Mouse (Mus musculus) heart, postnatal 14 days (tissue): ENCODE measurements around the gene Sar1a. TPM values are rescaled to one million over a fixed set of nuclear protein-coding genes. Genes with fewer than 3 reads are reported as not detected.
A peak's percentile ranks its signal among the peaks of the same experiment; 100 is the strongest.

Experiments used
- DNase-seq, 2 experiments: peaks; one replicate each; pipeline ENCODE4 v3.0.0; 2021 to 2022
- intact Hi-C: fragments of 180-260 bp; cut with DNase I; formaldehyde crosslinking; loops from one replicate; pipeline ENCODE4 v1.15.1; 2025
- long read RNA-seq, 2 experiments: library from polyadenylated mRNA; stranded (forward); transcript quantifications; one replicate each; pipeline ENCODE4 v2.0.0; 2021
- total RNA-seq, 2 experiments: library from RNA; stranded (reverse); gene quantifications; 2 replicates each; pipeline ENCODE4 v1.2.3; 2021

The Sar1a gene
- 100 to 1,000 TPM; 140 to 141 TPM for total RNA-seq
- long read RNA-seq, experiment 1, transcript Sar1a-201 (7 exons, 2,613 nt): major isoform, 234 of 321 reads
- long read RNA-seq, experiment 1, transcript Sar1a-205 (2 exons, 483 nt): minor isoform, 28 of 321 reads
- long read RNA-seq, experiment 1, partial matches to known transcripts: 3 of 321 reads
- long read RNA-seq, experiment 1, other reads (novel, unspliced or antisense): 49 of 321 reads
- long read RNA-seq, experiment 2, transcript Sar1a-201 (7 exons, 2,613 nt): major isoform, 224 of 258 reads
- long read RNA-seq, experiment 2, partial matches to known transcripts: 3 of 258 reads
- long read RNA-seq, experiment 2, other reads (novel, unspliced or antisense): 24 of 258 reads

- peak; percentile 99 to 100 for DNase-seq
- intact Hi-C loops: no loop called here
Measured at GRCm38 (mm10) chr10:61680015-61680913, at the start of gene Sar1a. Sar1a (plus strand) TSS chr10:61680299.

GRCm38 (mm10) chr10:61632445-61632844 lies 47.7 kb upstream of the Sar1a start:
- DNase-seq: no peak
- intact Hi-C loops: no loop called here

- DNase-seq: no peak
- intact Hi-C loops: no loop called here
Measured at GRCm38 (mm10) chr10:61637055-61637454, 43.0 kb upstream of the Sar1a start.

GRCm38 (mm10) chr10:61640363-61640762 lies 39.7 kb upstream of the Sar1a start:
- no peak for DNase-seq
- intact Hi-C loops: no loop called here

- intact Hi-C loops: no loop called here
- DNase-seq: no peak
Measured at GRCm38 (mm10) chr10:61646557-61646956, 33.5 kb upstream of the Sar1a start.

GRCm38 (mm10) chr10:61647790-61648736 lies 32.0 kb upstream of the Sar1a start, which contains the start of gene Ppa1:
Ppa1 (plus strand) TSS chr10:61648552.
- DNase-seq: peak; percentile 88 to 90
- intact Hi-C loops: no loop called here

- no peak for DNase-seq
- intact Hi-C loops: no loop called here
Measured at GRCm38 (mm10) chr10:61648737-61649645, 31.1 kb upstream of the Sar1a start.

GRCm38 (mm10) chr10:61654105-61654504 lies 26.0 kb upstream of the Sar1a start:
- intact Hi-C loops: loop anchor here (10.0 kb wide), 1 partner anchor 309 kb away; no protein-coding TSS in a partner anchor
- DNase-seq: no peak

GRCm38 (mm10) chr10:61654691-61655090 lies 25.4 kb upstream of the Sar1a start:
- no peak for DNase-seq
- intact Hi-C loops: loop anchor here (5.0 to 10.0 kb wide), 2 partner anchors 310 to 452 kb away; no protein-coding TSS in a partner anchor

GRCm38 (mm10) chr10:61655188-61655587 lies 24.9 kb upstream of the Sar1a start:
- intact Hi-C loops: loop anchor here (5.0 to 10.0 kb wide), 2 partner anchors 310 to 453 kb away; no protein-coding TSS in a partner anchor
- DNase-seq: no peak

GRCm38 (mm10) chr10:61656928-61657882 lies 22.9 kb upstream of the Sar1a start:
- intact Hi-C loops: loop anchor here (5.0 to 10.0 kb wide), 2 partner anchors 312 to 455 kb away; no protein-coding TSS in a partner anchor
- no peak for DNase-seq

- DNase-seq: peak; percentile 24 to 65
- intact Hi-C loops: loop anchor here (1.0 to 10.0 kb wide), 5 partner anchors 51 to 456 kb away; no protein-coding TSS in a partner anchor
Measured at GRCm38 (mm10) chr10:61657985-61658384, 22.1 kb upstream of the Sar1a start.

GRCm38 (mm10) chr10:61661887-61662286 lies 18.2 kb upstream of the Sar1a start:
- DNase-seq: no peak
- intact Hi-C loops: loop anchor here (2.0 kb wide), 1 partner anchor 195 kb away; no protein-coding TSS in a partner anchor

GRCm38 (mm10) chr10:61662391-61662988 lies 17.6 kb upstream of the Sar1a start:
- DNase-seq: no peak
- intact Hi-C loops: no loop called here

GRCm38 (mm10) chr10:61665111-61665510 lies 15.0 kb upstream of the Sar1a start:
- intact Hi-C loops: no loop called here
- no peak for DNase-seq

- no peak for DNase-seq
- intact Hi-C loops: no loop called here
Measured at GRCm38 (mm10) chr10:61665651-61666050, 14.4 kb upstream of the Sar1a start.

GRCm38 (mm10) chr10:61669289-61669688 lies 10.8 kb upstream of the Sar1a start:
- DNase-seq: no peak
- intact Hi-C loops: no loop called here
